Mouse (Mus musculus) layer of hippocampus, postnatal 36 days (tissue): Measurements from ENCODE around the gene Psma7. TPM values are rescaled to one million over a fixed set of nuclear protein-coding genes. Genes with fewer than 3 reads are reported as not detected.

ENCODE experiments used
- DNase-seq, 2 experiments: peaks; one replicate each; pipeline ENCODE4 v3.0.0; 2022
- total RNA-seq, 2 experiments: library from RNA; stranded (reverse); gene quantifications; 2 replicates each; pipeline ENCODE4 v1.2.3; 2021

Gene Psma7
- total RNA-seq: 100 to 1,000 TPM; 164 to 173 TPM

GRCm38 (mm10) chr2:180042256-180042857 is at the start of gene Psma7, which contains the start of gene Ss18l1:
TSS of gene Psma7 (minus strand) at chr2:180042433.
TSS of gene Ss18l1 (plus strand) at chr2:180042509.
- peak; percentile 87 to 89 for DNase-seq

GRCm38 (mm10) chr2:180090285-180090684 is 48.1 kb upstream of the Psma7 start:
- DNase-seq: no peak

- DNase-seq: no peak
These were observed 45.2 kb upstream of the Psma7 start for GRCm38 (mm10) chr2:180087472-180087871.

- no peak for DNase-seq
These were observed 44.4 kb upstream of the Psma7 start for GRCm38 (mm10) chr2:180086637-180087027.

- DNase-seq: no peak
These were observed 43.8 kb upstream of the Psma7 start for GRCm38 (mm10) chr2:180085926-180086636.

GRCm38 (mm10) chr2:180084565-180084964 is 42.3 kb upstream of the Psma7 start:
- DNase-seq: no peak

- DNase-seq: no peak
These were observed 40.8 kb upstream of the Psma7 start for GRCm38 (mm10) chr2:180083063-180083462.

GRCm38 (mm10) chr2:180080680-180081079 is 38.4 kb upstream of the Psma7 start:
- no peak for DNase-seq

- no peak for DNase-seq
These were observed 35.4 kb upstream of the Psma7 start for GRCm38 (mm10) chr2:180077622-180078021.

- DNase-seq: no peak
These were observed 30.7 kb upstream of the Psma7 start for GRCm38 (mm10) chr2:180072886-180073285.

- DNase-seq: no peak
These were observed 29.4 kb upstream of the Psma7 start for GRCm38 (mm10) chr2:180071671-180072070.

GRCm38 (mm10) chr2:180070481-180071453 is 28.5 kb upstream of the Psma7 start, which contains the start of gene Mtg2:
TSS of gene Mtg2 (plus strand) at chr2:180070588.
- peak; percentile 95 to 96 for DNase-seq

GRCm38 (mm10) chr2:180069770-180070480 is 27.7 kb upstream of the Psma7 start:
- no peak for DNase-seq

- DNase-seq: no peak
These were observed 21.3 kb upstream of the Psma7 start for GRCm38 (mm10) chr2:180063338-180064131.

GRCm38 (mm10) chr2:180053001-180053400 is 10.8 kb upstream of the Psma7 start:
- DNase-seq: no peak

GRCm38 (mm10) chr2:180051986-180052733 is 9.9 kb upstream of the Psma7 start:
- DNase-seq: no peak

GRCm38 (mm10) chr2:180050986-180051385 is 8.8 kb upstream of the Psma7 start:
- peak; percentile 69 to 72 for DNase-seq

GRCm38 (mm10) chr2:180047980-180048635 is 5.9 kb upstream of the Psma7 start:
- peak; percentile 61 to 69 for DNase-seq

- DNase-seq: no peak
These were observed 5.3 kb upstream of the Psma7 start for GRCm38 (mm10) chr2:180047580-180047979.

- DNase-seq: no peak
These were observed 3.0 kb upstream of the Psma7 start for GRCm38 (mm10) chr2:180045283-180045682.
